Mouse (Mus musculus) lung, postnatal 25 days (tissue): Measurements from ENCODE around the gene Cd82.
A peak's percentile ranks its signal among the peaks of the same experiment; 100 is the strongest.

Experiments
- DNase-seq: peaks from one replicate; pipeline ENCODE4 v3.0.0; 2022; ENCODE audit warnings: low spot score

Cd82 gene

GRCm38 (mm10) chr2:93461869-93462714 is 848 bp downstream of the Cd82 start:
- peak; percentile 99 for DNase-seq

GRCm38 (mm10) chr2:93460786-93461469 is 2.0 kb downstream of the Cd82 start:
- DNase-seq = no peak

- DNase-seq = no peak
Measured at GRCm38 (mm10) chr2:93459208-93459920, 3.6 kb downstream of the Cd82 start.

GRCm38 (mm10) chr2:93458332-93459207 is 4.4 kb downstream of the Cd82 start:
- DNase-seq = peak; percentile 47

- no peak for DNase-seq
Measured at GRCm38 (mm10) chr2:93457426-93458130, 5.4 kb downstream of the Cd82 start.

GRCm38 (mm10) chr2:93456140-93456539 is 6.8 kb downstream of the Cd82 start:
- no peak for DNase-seq

- DNase-seq = no peak
Measured at GRCm38 (mm10) chr2:93454817-93455591, 7.9 kb downstream of the Cd82 start.

GRCm38 (mm10) chr2:93454334-93454733 is 8.6 kb downstream of the Cd82 start:
- no peak for DNase-seq

- no peak for DNase-seq
Measured at GRCm38 (mm10) chr2:93453046-93453445, 9.9 kb downstream of the Cd82 start.

- no peak for DNase-seq
Measured at GRCm38 (mm10) chr2:93452506-93452905, 10.4 kb downstream of the Cd82 start.

GRCm38 (mm10) chr2:93452057-93452456 is 10.9 kb downstream of the Cd82 start:
- no peak for DNase-seq

GRCm38 (mm10) chr2:93451219-93451938 is 11.6 kb downstream of the Cd82 start:
- DNase-seq = no peak

- DNase-seq = no peak
Measured at GRCm38 (mm10) chr2:93450695-93451094, 12.2 kb downstream of the Cd82 start.

- no peak for DNase-seq
Measured at GRCm38 (mm10) chr2:93449657-93450056, 13.3 kb downstream of the Cd82 start.

GRCm38 (mm10) chr2:93448774-93449173 is 14.2 kb downstream of the Cd82 start:
- DNase-seq = no peak

GRCm38 (mm10) chr2:93447500-93448249 is 15.3 kb downstream of the Cd82 start:
- no peak for DNase-seq

- no peak for DNase-seq
Measured at GRCm38 (mm10) chr2:93446606-93447353, 16.2 kb downstream of the Cd82 start.

GRCm38 (mm10) chr2:93445237-93445651 is 17.7 kb downstream of the Cd82 start:
- DNase-seq = no peak
